Mouse (Mus musculus): ENCODE data around the gene Ensa.

DNA sequence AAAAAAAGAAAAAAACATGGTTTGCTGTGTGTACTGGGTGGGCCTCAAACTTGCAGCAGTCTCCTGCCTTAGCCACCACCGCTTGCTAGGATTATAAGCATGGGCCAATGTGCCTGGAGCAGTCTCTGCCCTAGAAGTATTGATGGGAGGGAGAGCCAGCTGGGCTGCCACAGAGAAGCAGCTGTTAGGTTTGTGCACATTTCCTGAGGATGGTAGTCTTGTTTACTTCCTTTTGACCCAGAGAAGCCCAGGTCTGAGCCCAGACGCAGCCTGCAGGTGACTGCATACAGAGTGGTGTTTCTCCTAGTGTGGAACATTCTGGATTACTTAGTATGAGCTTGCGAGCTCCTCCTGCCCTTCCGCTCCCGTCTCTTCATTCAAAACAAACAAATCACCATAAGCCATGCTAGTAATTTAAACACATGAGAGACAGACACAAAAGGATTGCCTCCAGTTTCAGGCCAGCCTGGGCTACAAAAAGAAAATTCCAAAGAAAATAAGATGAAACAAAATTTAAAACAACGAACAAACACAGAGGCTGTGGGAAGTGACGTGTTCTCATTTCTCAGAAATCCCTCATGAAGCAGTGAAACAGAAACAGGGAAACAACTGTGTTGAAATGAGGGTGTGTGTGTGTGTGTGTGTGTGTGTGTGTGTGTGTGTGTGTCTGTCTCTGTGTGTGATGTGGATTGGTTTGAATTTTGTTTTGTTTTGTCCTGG, 44.0 kb downstream of the Ensa start:
- no peak for TF ChIP-seq POLR2A (IDR thresholded peaks at IDR 0.05; ENCODE audit: insufficient read depth, low read depth, low read length)
- TF ChIP-seq CTCF (IDR thresholded peaks at IDR 0.05): no peak

Data from heart, adult 2 months (tissue).